Mouse (Mus musculus): Measurements from ENCODE around the gene Batf2. TPM values are rescaled to one million over a fixed set of nuclear protein-coding genes. Genes with fewer than 3 reads are reported as not detected.

Batf2 gene
- polyA plus RNA-seq, 1 experiment, result not detected

DNA sequence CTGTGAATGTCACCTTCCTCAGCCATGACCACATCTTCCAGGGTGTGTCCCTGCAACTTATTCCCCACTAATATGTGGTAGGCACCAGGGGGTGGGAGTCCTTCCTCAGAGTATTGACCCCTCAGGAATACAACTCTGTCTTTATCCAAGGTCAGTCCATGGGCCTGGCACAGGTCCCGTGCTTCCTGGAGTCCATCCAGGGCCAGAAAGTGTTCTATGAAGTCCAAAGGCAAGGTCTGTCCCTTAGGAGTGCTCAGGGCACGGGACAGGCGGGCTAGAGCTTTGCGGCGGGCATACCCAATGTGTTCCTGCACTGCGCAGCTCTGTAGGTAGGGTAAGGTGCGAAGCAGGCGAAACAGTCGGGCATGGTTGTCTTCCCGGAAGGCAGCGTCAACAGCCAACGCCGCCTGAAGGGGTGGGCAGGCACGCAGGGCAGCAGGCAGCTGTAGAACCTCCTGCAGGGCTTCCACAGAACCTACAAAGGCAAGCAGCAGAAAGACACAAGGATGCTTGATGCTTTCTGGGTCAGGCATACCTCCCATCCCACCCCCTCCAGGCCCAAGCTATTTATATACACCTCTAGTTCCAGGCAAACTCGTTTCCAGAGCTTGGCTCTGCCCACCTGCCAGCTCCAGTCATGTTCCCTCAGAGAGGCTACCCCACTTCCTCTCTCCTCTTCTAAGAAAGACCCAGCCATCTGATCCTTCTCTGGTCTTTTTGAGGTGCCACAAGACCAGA lies 24.5 kb upstream of the Batf2 start:
- WGBS, result 90% methylated on average over 15 of the region's 15 CpGs
- Histone ChIP-seq H3K27ac (ENCODE audit: control insufficient read depth, insufficient read depth, low read depth, low read length, poor library complexity) (no peak overlapping the region), H3K4me3 (replicated peaks; ENCODE audit: control insufficient read depth, low read depth, low read length) (no peak overlapping the region), H3K4me1 (ENCODE audit: control insufficient read depth, insufficient read depth, low read length) (no peaks in the 10 kb centered on the region)
- TF ChIP-seq POLR2A (IDR thresholded peaks at IDR 0.05; ENCODE audit: borderline replicate concordance, control insufficient read depth, low read depth, low read length) (no peak; the same call in 1 of the 2 replicates), CTCF (IDR thresholded peaks at IDR 0.05; ENCODE audit: control insufficient read depth, insufficient read depth, low read length) (no peak)

DNA sequence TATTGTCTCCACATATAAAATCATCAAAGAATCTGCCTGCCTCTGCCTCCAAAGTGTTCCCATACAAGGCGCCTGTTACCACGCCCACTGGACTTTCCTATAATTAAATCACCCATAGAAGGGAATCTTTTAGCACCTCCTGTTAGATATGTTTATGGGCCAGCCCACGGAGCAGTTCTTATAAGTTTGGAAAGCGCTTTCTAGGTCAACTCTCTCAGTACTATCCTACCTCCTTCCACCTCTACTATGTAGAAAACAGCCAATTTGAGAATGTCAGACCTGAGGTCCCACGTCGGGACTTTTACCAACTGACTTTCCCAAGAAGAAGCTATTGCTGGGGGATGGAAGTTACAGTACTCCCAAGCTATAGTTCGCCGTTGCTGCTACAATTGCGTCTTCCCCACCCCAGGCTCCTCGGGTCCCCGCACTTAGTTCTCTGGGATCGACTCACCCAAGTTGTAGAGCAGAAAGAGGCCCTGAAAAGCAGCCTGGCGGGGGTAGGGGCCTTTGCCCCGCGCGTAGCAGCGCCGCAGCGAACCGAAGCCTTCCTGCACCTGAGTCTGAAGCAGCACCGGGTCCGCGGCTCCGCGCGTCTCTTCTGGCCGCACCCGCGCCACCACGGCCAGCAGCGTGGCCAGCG lies 23.3 kb upstream of the Batf2 start:
- 4% methylated on average over 32 of the region's 32 CpGs for WGBS
- peak overlapping the region; percentile 98 for H3K27ac ChIP-seq (ENCODE audit: control insufficient read depth, insufficient read depth, low read depth, low read length, poor library complexity)
- no peak for TF ChIP-seq POLR2A (IDR thresholded peaks at IDR 0.05; ENCODE audit: borderline replicate concordance, control insufficient read depth, low read depth, low read length)
- no peak for TF ChIP-seq CTCF (IDR thresholded peaks at IDR 0.05; ENCODE audit: control insufficient read depth, insufficient read depth, low read length)
- no peaks in the 10 kb centered on the region for H3K4me1 ChIP-seq (ENCODE audit: control insufficient read depth, insufficient read depth, low read length)
- H3K4me3 ChIP-seq (replicated peaks; ENCODE audit: control insufficient read depth, low read depth, low read length), result peak overlapping the region; percentile 99

DNA sequence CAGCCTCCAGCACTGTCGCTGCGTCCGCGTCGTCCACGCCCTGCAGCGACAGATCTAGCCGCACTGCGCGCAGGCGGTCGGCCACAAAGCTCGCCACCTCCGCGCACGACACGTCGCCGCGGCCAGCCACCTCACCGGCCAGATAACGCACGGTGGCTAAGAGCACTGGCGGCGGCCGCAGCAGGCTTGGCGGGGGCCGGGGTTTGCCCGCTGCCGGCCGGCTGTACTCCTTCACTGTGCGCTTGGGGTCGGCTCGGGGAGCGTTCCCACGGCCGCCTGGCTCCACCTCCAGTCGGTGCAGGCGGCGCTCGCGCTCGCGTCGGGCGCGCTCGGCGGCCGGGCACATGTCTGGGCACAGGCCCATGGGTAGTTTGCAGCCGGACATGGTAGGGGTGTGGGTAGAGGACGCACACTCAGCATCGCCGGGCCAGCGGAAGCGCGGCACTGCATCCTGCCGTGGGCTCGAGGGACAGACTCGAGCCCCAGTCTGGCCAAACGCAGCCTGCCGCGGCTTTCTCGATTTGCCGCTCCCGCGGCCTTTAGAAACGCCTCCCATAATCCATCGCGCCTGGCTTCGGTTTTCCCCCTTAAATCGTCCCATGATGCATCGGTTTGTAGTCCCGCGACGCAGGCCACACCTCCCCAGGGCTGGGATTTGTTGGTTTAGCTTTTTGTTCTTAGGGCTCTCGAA lies 22.7 kb upstream of the Batf2 start, which contains the start of gene Sac3d1:
Gene Sac3d1, minus strand, starts transcription at position 665 of the 691 bp plus-strand sequence.
- H3K27ac ChIP-seq (ENCODE audit: control insufficient read depth, insufficient read depth, low read depth, low read length, poor library complexity), result peak within 1 kb of the TSS; percentile 98
- H3K4me1 ChIP-seq (ENCODE audit: control insufficient read depth, insufficient read depth, low read length), result no peaks in the 10 kb centered on the region
- WGBS, result under 1% methylated on average over 77 of the region's 77 CpGs
- TF ChIP-seq CTCF (IDR thresholded peaks at IDR 0.05; ENCODE audit: control insufficient read depth, insufficient read depth, low read length), result peak; percentile 9; the same call in 1 of the 2 replicates
- TF ChIP-seq POLR2A (IDR thresholded peaks at IDR 0.05; ENCODE audit: borderline replicate concordance, control insufficient read depth, low read depth, low read length), result peak; percentile 84; the same call in 1 of the 2 replicates
- peak within 1 kb of the TSS; percentile 99 for H3K4me3 ChIP-seq (replicated peaks; ENCODE audit: control insufficient read depth, low read depth, low read length)

DNA sequence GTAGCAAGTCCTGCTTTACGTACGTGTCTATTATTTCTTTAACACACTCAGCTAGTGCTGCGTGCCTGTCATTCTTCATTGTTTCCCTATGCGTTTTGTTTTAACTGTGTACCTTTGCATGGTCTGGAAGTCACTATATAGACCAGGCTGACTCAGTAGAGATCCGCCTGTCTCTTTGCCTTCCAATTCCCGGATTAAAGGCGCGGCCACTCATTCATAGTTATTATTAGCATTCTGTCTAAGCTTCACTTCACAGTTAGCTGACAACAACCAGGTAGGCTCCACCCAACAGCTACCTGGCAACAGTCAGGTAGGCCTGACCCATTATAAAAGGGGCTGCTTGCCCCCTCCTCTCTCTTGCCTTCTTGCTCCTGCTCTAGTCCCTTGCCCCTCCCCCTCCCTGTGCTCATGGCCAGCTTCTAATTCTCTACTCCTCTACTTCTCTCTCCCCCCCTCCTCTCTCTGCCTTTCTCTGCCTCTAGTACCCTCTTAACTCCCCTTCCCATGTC lies 22.1 kb upstream of the Batf2 start:
- Histone ChIP-seq H3K27ac (ENCODE audit: control insufficient read depth, insufficient read depth, low read depth, low read length, poor library complexity) (no peak overlapping the region), H3K4me1 (ENCODE audit: control insufficient read depth, insufficient read depth, low read length) (no peaks in the 10 kb centered on the region), H3K4me3 (replicated peaks; ENCODE audit: control insufficient read depth, low read depth, low read length) (peak overlapping the region; percentile 99)
- TF ChIP-seq CTCF (IDR thresholded peaks at IDR 0.05; ENCODE audit: control insufficient read depth, insufficient read depth, low read length) (no peak), POLR2A (IDR thresholded peaks at IDR 0.05; ENCODE audit: borderline replicate concordance, control insufficient read depth, low read depth, low read length) (no peak)
- WGBS, result under 1% methylated on average over 8 of the region's 8 CpGs

DNA sequence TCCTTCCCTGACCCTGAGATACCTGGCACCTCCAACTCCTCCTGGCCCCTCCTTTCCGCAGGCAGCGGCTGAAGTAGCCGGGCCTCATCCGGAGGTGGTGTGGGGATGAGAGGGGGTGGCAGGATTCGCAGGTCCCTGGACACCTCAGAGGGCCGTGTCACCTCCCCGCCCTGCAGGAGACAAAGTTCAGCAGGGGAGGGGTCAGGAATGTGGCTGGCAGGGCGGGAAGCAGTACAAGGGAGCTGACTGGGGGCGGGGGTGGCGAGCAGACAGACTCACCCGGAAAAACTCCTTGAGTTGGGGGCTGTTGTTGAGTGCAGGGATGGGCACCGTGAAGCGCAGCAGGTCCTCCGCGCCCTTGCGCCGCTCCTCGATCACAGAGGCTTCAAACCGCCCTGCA lies 19.0 kb upstream of the Batf2 start:
- Histone ChIP-seq H3K4me1 (ENCODE audit: control insufficient read depth, insufficient read depth, low read length) (no peaks in the 10 kb centered on the region), H3K27ac (ENCODE audit: control insufficient read depth, insufficient read depth, low read depth, low read length, poor library complexity) (no peak overlapping the region), H3K4me3 (replicated peaks; ENCODE audit: control insufficient read depth, low read depth, low read length) (no peak overlapping the region)
- no peak for TF ChIP-seq POLR2A (IDR thresholded peaks at IDR 0.05; ENCODE audit: borderline replicate concordance, control insufficient read depth, low read depth, low read length)
- no peak for TF ChIP-seq CTCF (IDR thresholded peaks at IDR 0.05; ENCODE audit: control insufficient read depth, insufficient read depth, low read length)
- 92% methylated on average over 19 of the region's 19 CpGs for WGBS

DNA sequence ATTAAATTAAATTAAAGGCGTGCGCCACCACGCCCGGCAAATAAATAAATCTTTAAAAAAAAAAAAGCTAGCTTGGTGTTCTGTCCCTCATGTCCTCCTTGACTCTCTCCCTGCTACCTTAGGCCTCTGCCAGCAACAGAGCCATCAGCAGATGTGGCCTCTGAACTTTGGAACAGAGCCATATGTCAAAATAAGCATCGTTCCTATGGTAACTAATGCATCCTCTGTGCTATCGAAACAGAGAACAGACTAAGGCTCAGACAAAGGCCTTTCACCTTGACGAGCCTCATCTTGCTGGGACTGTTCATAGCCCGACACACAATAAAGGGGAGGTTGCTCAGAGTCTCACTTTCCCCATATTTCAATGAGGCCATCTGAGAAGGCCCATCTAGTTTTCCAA lies 17.5 kb upstream of the Batf2 start:
- no peak overlapping the region for H3K27ac ChIP-seq (ENCODE audit: control insufficient read depth, insufficient read depth, low read depth, low read length, poor library complexity)
- no peak overlapping the region for H3K4me3 ChIP-seq (replicated peaks; ENCODE audit: control insufficient read depth, low read depth, low read length)
- WGBS, result 84% methylated on average over 8 of the region's 8 CpGs
- TF ChIP-seq CTCF (IDR thresholded peaks at IDR 0.05; ENCODE audit: control insufficient read depth, insufficient read depth, low read length) (no peak), POLR2A (IDR thresholded peaks at IDR 0.05; ENCODE audit: borderline replicate concordance, control insufficient read depth, low read depth, low read length) (no peak)
- no peaks in the 10 kb centered on the region for H3K4me1 ChIP-seq (ENCODE audit: control insufficient read depth, insufficient read depth, low read length)

DNA sequence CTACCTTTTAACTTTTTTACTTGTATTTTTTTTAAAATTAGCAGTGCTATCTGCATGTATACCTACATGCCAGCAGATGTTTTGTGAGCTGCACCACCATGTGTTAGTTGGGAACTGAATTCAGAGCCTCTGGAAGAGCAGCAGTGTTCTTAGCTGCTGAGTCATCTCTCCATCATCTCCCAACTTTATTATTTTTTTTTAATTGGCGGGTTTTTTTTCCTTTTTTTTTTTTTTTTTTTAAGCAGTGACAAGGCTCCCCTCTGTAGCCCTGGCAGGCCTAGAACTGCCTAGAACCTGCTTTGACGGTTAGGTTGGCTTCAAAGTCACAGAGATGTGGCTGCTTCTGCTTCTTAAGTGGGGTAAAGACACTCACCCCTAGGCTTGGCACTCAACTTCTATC lies 15.9 kb upstream of the Batf2 start:
- Histone ChIP-seq H3K27ac (ENCODE audit: control insufficient read depth, insufficient read depth, low read depth, low read length, poor library complexity) (no peak overlapping the region), H3K4me1 (ENCODE audit: control insufficient read depth, insufficient read depth, low read length) (no peaks in the 10 kb centered on the region; the same call in 1 of the 2 replicates), H3K4me3 (replicated peaks; ENCODE audit: control insufficient read depth, low read depth, low read length) (no peak overlapping the region)
- TF ChIP-seq CTCF (IDR thresholded peaks at IDR 0.05; ENCODE audit: control insufficient read depth, insufficient read depth, low read length) (no peak), POLR2A (IDR thresholded peaks at IDR 0.05; ENCODE audit: borderline replicate concordance, control insufficient read depth, low read depth, low read length) (no peak)
- 71% methylated on average over 2 of the region's 2 CpGs for WGBS

DNA sequence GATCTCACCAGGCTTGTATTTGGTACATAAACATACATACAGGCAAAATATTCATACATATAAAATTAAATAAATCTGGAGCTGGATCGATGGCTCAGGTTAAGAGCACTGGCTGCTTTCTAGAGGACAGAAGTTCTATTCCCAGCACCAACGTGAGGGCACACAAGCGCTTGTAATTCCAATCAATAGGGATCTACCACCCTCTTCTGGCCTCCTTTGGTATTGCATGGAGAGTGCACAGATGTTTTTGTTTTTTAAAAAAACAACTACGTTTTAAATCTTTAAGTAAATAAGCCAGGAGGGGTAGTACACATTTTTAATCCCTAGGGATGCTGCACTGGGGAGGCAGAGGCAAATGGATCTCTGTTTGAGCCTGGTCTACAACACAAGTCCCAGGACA lies 14.5 kb upstream of the Batf2 start:
- Histone ChIP-seq H3K4me3 (replicated peaks; ENCODE audit: control insufficient read depth, low read depth, low read length) (peak overlapping the region; percentile 21), H3K4me1 (ENCODE audit: control insufficient read depth, insufficient read depth, low read length) (no peaks in the 10 kb centered on the region; the same call in 1 of the 2 replicates), H3K27ac (ENCODE audit: control insufficient read depth, insufficient read depth, low read depth, low read length, poor library complexity) (no peak overlapping the region)
- no peak for TF ChIP-seq POLR2A (IDR thresholded peaks at IDR 0.05; ENCODE audit: borderline replicate concordance, control insufficient read depth, low read depth, low read length)
- TF ChIP-seq CTCF (IDR thresholded peaks at IDR 0.05; ENCODE audit: control insufficient read depth, insufficient read depth, low read length), result peak; percentile 52
- WGBS, result 24% methylated on average over 4 of the region's 4 CpGs
